Mouse (Mus musculus): Measurements from ENCODE around the gene Vps18.

Gene Vps18

DNA sequence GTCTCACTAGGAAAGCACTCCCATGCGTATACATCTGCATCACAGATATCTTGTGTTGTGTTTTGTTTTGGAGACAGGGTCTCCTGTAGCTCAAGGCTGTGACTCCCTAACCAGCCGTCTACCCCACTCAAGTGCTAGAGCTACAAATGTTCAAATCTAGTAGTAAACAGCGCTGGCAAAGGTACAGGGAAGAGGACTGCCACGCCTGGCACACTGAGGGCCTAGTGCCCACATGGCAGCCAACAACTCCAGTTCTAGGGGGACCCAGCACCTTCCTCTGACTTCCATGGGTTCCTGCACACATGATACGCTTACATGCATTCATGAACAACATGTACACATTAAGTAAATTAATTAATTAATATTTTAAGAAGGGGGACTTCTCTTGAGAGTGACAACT is 3.7 kb downstream of the Vps18 start:
- DNase-seq (ENCODE audit: low read depth, low spot score), result no peak

DNA sequence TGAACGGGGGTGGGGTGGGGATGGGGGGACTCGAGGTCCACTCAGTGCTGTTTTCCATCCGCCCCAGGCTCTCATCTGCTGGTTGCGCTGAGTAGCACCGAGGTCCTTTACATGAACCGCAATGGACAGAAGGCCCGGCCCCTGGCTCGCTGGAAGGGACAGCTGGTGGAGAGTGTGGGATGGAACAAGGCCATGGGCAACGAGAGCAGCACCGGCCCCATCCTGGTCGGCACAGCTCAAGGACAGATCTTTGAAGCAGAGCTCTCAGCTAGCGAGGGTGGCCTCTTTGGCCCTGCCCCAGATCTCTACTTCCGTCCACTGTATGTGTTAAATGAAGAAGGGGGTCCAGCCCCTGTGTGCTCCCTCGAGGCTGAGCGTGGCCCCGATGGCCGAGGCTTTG is 4.3 kb downstream of the Vps18 start:
- no peak for DNase-seq (ENCODE audit: low read depth, low spot score)

DNA sequence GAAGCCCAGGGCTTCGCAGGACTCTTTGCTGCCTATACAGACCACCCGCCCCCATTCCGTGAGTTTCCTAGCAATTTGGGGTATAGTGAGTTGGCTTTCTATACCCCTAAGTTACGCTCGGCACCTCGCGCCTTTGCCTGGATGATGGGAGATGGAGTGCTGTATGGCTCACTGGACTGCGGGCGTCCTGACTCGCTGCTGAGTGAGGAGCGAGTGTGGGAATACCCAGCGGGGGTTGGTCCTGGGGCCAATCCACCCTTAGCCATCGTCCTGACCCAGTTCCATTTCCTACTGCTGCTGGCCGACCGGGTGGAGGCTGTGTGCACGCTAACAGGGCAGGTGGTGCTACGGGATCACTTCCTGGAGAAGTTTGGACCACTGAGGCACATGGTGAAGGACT is 4.8 kb downstream of the Vps18 start:
- no peak for DNase-seq (ENCODE audit: low read depth, low spot score)

DNA sequence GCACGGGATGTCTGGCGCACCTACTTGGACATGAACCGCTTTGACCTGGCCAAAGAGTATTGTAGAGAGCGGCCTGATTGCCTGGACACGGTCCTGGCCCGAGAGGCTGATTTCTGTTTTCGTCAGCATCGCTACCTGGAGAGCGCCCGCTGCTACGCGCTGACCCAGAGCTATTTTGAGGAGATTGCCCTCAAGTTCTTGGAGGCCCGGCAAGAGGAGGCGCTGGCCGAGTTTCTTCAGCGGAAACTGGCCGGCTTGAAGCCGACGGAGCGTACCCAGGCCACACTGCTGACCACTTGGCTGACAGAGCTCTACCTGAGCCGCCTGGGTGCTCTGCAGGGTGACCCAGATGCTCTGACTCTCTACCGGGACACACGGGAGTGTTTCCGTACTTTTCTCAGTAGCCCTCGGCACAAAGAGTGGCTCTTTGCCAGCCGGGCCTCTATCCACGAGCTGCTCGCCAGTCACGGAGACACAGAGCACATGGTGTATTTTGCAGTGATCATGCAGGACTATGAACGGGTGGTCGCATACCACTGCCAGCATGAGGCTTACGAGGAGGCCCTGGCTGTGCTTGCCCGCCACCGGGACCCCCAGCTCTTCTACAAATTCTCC is 5.3 kb downstream of the Vps18 start:
- DNase-seq (ENCODE audit: low read depth, low spot score), result no peak

DNA sequence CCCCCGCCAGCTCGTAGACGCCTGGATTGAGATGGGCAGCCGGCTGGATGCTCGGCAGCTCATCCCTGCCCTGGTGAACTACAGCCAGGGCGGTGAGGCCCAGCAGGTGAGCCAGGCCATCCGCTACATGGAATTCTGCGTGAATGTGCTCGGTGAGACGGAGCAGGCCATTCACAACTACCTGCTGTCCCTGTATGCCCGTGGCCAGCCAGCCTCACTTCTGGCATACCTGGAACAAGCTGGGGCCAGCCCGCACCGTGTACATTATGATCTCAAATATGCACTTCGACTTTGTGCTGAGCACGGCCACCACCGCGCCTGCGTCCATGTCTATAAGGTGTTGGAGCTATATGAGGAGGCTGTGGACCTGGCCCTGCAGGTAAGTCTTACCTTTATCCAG is 5.9 kb downstream of the Vps18 start:
- DNase-seq (ENCODE audit: low read depth, low spot score), result no peak

DNA sequence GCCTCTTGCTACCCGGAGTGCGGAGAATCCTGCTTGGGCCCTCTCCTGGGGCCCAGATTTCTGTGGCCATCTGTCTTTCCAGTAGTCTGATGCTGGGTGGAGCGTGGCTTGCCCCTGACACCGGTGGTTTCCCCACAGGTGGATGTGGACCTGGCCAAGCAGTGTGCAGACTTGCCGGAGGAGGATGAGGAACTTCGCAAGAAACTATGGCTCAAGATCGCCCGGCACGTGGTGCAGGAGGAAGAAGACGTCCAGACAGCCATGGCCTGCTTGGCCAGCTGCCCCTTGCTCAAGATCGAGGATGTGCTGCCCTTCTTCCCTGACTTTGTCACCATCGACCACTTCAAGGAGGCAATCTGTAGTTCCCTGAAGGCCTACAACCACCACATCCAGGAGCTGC is 8.2 kb downstream of the Vps18 start:
- DNase-seq (ENCODE audit: low read depth, low spot score), result no peak

DNA sequence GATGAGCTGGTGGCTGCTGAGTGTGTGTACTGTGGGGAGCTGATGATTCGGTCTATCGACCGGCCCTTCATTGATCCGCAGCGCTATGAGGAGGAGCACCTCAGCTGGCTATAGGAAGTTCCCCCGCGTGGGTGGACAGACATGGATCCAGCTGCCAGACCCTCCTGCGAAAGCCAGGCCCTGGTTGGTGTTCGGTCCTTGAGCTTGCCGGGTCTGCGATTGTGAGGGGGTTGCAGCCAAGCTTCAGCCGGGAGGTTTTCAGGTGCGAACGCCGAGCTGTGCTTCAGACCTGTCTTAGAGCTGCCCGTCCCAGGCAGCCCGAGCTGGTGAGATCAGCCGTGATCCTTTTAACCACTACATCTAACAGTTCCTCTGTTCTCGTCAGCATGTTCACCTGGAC is 9.0 kb downstream of the Vps18 start:
- DNase-seq (ENCODE audit: low read depth, low spot score), result no peak

DNA sequence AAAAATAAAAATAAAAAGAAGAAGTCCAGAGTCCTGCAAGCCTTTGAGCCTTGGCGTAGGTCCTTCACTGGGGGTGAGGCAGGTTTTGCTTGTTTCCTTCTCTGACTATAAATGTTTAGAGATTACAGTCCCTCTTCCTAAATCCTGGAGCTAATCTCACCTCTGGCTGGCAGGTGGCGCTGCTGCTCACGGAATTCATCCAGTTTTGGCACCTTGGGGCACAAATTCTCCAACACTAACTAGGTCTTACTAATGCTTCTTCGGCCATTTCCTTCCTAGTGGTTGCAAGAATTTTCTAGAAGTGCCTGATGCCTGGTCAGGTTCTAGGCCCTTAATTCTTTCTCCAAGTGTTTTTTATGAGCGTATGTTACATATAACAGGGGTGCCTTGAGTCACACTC is 9.8 kb downstream of the Vps18 start:
- DNase-seq (ENCODE audit: low read depth, low spot score), result no peak

DNA sequence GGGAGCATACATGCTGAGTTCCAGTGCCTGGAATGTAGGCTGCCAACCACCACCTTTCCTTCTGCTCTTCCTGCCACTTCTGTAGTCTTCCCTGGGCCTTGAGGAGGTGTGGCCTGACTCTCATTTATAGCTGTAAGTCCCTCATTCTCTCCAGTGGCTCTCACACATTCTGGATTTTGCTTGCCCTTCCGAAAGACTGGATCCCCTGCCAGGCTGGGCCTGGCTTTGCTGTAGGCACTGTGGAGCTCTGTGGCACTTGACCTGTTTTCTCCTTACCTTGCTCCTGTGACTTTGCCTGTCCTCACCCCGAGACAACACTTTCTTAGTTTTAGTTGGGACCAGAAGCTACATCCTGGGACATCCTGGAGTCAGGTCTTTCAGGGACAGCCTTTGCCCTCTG is 10.3 kb downstream of the Vps18 start:
- DNase-seq (ENCODE audit: low read depth, low spot score), result no peak

DNA sequence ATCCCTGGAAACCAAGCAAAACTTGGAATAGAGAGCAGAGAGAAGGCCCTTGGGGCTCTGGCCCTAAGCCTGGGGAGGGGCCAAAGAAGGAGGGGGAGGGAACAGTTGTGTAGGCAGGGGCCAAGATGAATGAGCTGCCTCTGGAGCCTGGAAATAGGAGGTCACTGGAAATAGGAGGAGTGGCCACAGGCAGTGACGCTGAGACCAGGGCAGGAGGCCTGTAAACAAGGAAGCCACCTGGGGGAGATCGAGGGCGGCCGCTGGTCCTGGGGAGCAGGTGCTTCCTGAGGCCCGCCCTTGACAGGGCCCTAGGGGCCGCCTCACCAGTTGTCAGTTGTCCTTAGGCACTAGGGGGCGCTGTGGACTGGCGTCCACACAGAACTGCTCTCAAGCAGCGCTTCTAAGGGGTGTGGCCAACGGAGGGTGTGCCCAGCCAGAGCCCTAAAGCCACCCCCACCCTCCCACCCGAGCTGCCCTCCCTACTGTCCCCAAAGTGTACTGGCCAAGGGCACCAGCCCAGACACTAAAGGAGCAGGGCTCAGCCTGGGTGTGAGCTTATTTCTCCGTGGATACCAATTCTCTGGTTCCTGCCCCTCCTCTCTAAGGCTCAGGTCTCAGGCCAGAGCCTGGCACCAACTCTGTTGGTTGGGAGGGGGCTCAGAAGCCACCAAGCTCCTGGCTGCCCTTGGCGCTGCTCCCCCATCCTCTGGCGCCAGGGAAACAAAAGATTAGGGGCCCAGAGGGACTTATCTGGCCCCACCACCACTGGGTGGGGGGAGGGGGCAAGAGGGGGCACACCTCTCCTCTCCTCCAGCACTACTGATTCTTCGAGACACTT is 11.7 kb downstream of the Vps18 start:
- no peak for DNase-seq (ENCODE audit: low read depth, low spot score)

DNA sequence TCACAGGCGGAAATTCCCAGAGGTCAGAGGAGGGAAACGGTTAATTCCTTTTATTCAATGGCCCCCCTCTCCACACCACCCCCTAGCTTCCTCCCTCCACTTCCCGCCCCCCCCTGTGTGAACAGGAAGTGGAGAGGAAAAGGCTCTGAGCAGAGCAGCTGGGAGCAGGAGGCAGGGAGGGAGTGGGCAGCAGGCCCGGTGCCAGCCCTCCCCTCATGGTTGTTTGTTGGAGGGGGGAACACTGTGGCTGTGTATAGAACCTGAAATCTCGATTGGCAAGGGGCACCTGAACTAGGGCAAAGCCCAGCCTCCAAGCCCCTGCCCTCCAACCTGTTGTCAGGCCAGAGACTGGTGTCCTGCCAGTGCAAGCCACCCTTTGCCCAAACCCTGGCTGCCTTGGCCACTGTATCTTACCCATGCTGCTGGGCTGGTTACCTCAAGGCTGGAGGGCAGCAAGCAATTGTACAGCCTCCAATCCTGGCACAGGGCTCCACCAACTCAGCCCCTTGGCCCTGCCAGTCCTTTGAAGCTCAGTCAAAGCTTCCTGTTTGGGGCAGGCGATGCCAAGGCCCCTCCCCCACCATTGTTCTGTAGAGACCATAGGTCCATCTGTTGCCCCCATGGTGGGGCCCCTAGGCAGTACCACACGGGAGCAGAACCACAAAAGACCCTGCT is 12.4 kb downstream of the Vps18 start:
- DNase-seq (ENCODE audit: low read depth, low spot score), result no peak

DNA sequence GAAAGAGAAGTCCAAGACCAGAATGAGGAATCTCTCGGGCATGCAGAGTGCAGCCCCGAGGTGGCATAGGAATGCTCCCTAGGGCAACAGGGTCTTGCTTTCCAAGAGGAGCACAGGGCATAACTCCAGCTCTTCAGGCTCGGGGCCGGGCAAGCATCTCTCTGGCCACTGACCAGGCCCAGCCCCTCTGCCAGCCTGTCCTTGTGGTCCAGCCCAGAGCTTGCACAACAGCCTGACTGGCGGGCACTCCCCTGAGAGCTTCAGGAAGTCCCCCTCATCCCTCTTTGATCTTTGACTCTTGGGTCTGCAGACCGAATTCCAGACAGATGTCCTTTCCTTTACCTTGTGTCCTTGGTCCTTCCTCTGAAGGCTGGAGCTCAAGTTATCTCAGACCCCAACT is 14.3 kb downstream of the Vps18 start:
- no peak for DNase-seq (ENCODE audit: low read depth, low spot score)

DNA sequence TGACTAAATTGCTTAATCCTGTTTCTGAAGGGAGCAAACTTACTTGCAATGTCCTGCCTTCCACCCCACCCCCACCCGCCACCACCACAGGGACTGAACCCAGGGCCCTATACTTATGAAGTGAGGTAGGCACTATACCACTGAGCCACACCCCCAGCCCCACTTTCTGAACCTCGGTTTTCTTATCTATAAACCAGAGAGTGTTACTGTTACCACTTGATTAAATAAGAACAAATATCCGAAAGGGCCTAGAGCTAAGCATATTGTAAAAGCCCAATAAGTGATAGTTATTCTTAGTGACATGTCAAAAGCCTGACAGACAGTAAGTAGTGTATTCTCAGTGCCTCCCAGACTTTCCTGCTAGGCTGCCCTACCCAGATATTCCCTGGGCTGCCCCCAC is 15.9 kb downstream of the Vps18 start:
- no peak for DNase-seq (ENCODE audit: low read depth, low spot score)

DNA sequence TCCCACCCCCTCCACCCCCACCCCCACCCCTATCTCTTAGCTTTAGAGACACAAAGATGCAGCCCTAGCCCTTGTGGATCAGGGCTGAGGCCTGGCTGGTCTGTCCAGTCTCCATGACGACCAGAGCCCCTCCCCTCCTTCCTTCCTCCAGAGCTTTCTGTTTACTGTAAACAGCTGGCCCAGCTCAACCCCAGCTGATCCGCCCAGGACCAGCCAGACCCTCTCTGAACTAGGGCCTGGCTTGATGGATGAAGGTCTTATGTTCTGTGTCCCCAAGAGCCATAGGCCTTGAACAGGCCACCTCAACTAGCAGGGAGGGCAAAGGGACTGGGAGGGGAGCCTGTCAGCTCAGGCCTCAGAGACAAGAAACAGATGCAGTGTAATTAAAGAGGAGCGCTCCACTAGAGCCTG is 16.3 kb downstream of the Vps18 start:
- DNase-seq (ENCODE audit: low read depth, low spot score), result no peak

DNA sequence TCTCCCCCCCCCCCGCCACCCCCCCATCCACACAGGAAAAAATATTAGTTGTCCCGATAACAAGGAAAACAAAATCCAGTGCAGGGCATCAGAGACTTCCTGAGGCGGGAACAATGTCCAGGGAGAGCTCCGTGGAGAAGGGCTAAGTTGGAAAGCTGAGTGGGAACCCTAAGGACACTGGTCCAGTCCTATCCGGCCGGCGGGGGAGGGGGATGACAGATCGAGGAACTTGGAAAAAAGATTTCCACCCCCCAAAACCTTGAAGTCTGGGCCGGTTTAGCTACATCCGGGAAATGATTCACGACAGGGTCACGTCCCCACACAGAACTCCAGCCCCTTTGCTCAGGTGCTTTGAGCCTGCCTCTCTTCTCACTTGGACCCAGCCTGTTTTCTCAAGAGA is 23.0 kb downstream of the Vps18 start:
- no peak for DNase-seq (ENCODE audit: low read depth, low spot score)

DNA sequence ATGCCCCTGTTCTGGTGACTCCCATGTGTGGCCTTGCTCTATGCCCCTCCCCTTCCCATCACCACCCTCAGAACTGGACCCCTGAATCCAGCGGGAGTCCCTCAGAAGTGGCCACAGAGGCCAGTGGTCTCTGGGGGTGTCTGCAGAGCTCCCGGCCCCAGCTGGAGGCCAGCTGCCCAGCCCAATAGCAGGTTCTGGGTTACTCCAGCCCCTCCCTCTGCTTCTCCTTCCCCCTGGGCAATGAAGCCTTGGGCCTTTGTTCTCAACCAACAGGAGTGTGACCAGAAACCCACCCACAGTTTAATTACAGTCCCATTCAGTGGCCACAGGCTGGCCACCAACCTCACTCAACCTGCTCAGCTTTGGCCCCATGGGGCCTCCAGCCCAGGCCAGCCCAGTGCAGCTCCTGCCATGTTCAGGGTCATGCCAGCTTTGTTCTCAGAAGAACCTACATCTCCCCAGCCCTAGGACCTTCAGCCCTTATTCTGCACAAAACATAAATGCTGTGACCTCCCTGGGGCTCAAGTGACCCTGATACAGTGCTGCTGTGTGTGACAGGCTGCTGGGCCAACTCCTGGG is 23.9 kb downstream of the Vps18 start:
- no peak for DNase-seq (ENCODE audit: low read depth, low spot score)

DNA sequence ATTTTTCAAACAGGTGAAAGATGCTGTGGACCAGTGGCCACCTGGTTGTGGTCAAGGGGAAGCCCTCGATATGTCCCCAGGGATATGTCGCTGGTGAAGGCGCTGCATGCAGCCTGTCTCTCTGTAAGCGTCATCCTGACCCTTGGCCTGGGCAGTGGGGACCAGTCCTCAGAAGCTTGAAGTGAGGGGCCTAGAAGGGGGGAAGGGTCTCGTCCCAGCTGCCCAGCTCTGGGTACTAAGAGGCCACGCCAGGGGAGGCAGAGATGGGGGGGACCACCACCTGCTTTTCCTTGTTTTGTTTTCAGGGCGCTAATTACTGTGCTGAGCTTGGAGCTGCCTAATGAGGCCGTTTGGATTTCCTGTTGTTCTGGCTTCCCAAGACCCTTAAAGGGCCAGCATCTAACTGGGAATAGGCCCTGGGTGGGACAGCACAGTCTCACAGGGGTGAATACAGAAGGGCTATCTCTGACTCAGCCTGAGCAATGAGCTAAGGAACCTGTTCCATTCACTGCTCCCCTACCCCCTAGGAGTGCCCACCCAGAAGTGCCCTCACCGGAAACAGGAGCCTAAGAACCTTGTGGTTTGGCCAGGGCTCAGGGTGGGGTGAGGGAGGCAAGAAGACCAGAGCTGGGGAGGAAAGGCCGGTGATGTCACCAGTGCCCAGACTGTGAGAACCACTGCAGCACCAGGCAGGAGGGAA is 25.4 kb downstream of the Vps18 start:
- no peak for DNase-seq (ENCODE audit: low read depth, low spot score)

DNA sequence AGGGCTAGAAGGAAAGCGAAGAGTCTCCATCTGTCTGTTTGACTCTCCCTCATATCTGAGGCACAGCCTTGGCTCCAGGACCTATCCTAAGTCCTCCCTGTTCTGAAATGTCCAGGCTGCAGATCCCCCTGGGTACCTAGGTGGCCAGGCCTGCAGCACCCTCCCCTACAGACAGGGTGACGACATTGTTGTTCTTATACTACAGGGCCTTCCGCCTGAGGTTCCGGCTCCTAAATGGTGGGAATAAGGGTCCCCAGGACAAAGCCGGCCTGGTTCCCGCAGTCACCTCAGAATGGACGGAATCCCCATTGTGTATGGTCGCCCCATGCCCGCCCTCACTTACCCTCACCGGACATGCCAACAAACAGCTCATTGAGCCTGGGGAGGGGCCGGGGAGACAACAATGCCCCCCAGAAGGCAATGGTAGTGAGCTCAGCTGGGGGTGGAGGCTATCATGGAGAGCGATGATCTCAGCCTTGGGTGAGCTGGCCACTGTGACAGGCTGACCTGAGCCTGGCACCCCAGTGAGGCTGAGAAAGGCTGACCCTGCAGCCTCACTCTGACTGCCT is 26.3 kb downstream of the Vps18 start:
- DNase-seq (ENCODE audit: low read depth, low spot score), result no peak

DNA sequence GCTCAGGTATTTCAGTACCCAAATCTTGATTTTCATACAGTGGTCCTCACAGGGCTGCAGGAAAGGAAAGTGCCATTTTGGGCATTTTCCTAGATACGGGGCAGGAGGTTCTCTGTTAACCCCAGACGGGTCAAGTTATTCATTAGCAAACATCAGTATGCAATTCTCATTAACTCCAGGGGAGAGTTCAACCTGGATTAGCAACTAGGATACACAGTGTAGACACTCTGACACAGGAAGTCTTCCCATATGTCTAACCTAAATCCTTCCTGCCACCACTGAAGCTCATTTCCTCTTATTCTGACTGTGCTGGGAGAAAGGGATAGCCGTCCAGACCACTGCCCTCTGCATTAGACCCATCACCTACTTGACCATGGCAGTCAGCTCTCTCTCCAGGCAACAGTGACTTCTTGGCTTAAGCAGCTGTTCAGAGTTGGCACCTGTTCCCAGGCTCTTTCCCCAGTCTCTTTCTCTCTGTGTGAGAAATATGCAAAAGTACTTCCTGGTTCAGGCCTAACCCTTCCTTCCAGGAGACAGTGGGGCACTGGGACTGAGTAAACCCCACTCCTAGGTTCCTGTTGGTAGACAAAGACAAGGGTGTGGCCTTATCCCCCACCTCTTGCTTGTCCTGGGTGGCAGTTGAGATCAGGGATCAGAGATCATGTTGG is 29.6 kb downstream of the Vps18 start:
- no peak for DNase-seq (ENCODE audit: low read depth, low spot score)

DNA sequence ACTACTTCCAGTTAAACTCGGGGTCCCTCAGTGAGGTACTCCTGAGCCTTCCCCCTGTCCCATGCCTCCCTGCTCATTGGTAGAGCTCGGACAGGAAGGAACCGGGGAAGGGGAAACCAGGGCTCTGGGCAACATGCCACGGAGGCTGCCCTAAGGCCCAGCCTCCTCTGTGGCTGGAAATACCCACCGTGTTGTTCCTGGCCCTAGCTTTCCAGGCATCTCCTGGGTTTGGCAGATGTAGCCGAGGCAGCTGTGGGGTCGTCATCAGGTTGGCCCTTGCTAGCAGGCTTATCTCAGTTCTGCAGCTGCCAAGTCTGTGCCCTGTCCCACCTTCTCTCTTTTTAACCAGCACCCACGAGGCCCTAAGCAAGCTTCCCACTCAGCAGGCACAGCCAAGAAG is 32.0 kb downstream of the Vps18 start:
- DNase-seq (ENCODE audit: low read depth, low spot score), result no peak

Data from retina, adult 2 months (tissue).